Mouse (Mus musculus): Measurements from ENCODE around the gene Nt5c. TPM values are rescaled to one million over a fixed set of nuclear protein-coding genes. Genes with fewer than 3 reads are reported as not detected.

The Nt5c gene
- polyA plus RNA-seq, 1 experiment = 145 TPM

DNA sequence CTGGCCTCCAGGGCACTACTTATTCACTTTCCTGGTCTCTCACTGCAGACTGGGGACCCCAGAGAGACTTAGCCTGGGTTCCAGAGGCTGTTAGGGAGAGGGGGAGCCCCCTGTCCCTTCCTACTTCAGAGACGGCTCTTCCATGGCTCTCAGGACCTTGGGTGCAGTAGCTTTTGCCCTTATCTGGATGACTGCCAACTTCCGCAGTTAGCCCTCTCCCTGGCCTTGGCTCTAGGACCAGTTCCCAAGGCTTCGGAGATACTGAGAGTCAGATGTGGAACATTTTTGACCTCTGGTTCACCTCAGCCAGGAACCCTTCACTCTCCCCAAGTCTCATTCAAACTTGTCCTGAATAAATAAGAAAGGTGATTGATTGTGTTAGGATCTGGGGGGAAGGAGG, 44.8 kb downstream of the Nt5c start:
- Histone ChIP-seq H3K4me3 (ENCODE audit: control insufficient read depth, insufficient read depth, low read length) (no peak overlapping the region), H3K27me3 (ENCODE audit: control insufficient read depth, insufficient read depth, low read length) (no peaks in the 10 kb centered on the region), H3K27ac (ENCODE audit: control insufficient read depth, insufficient read depth, low read length) (no peak overlapping the region), H3K36me3 (ENCODE audit: control insufficient read depth, insufficient read depth, low read length) (no peaks in the 10 kb centered on the region), H3K4me1 (replicated peaks; ENCODE audit: control insufficient read depth, insufficient read depth, low read length) (peaks cover 44% of the 10 kb centered on the region)
- DNase-seq = no peak
- no peak for TF ChIP-seq CTCF (IDR thresholded peaks at IDR 0.05; ENCODE audit: borderline replicate concordance, control insufficient read depth, extremely low read depth, insufficient read depth, low read length, poor library complexity)
- WGBS = 94% methylated on average over 3 of the region's 3 CpGs

DNA sequence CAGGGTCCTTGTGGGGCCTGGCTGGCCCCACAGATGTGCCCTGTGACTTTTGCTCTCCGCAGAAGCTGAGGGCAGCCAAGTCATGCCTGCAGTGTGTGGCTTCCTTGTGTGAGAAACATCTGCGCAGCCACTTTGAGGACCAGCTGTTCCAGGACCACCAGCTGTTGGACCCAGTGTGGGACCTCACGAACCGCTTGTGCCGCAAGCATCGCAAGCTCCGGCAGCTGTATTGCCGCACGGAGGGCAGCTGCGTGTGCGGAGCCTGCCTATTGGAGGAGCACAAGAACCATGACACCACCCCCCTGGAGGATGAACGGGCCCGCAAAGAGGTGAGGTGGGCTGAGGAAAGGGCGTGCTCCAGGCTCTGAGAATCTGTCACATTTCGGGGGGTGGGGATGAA, 50.2 kb downstream of the Nt5c start:
- Histone ChIP-seq H3K27me3 (ENCODE audit: control insufficient read depth, insufficient read depth, low read length) (no peaks in the 10 kb centered on the region; the same call in 1 of the 2 replicates), H3K4me1 (replicated peaks; ENCODE audit: control insufficient read depth, insufficient read depth, low read length) (peaks cover 33% of the 10 kb centered on the region), H3K27ac (ENCODE audit: control insufficient read depth, insufficient read depth, low read length) (peak overlapping the region; percentile 30; the same call in 1 of the 2 replicates), H3K36me3 (ENCODE audit: control insufficient read depth, insufficient read depth, low read length) (no peaks in the 10 kb centered on the region), H3K4me3 (ENCODE audit: control insufficient read depth, insufficient read depth, low read length) (no peak overlapping the region)
- peak; percentile 51 for DNase-seq
- WGBS = 73% methylated on average over 15 of the region's 15 CpGs
- no peak for TF ChIP-seq POLR2A (IDR thresholded peaks at IDR 0.05; ENCODE audit: control insufficient read depth, extremely low read depth, insufficient read depth, low read length, poor library complexity)
- no peak for TF ChIP-seq CTCF (IDR thresholded peaks at IDR 0.05; ENCODE audit: borderline replicate concordance, control insufficient read depth, extremely low read depth, insufficient read depth, low read length, poor library complexity)

Other genes starting within 250 kb of the Nt5c start
- 6.5 and 7.1 TPM in 2 replicates for gene Grin2c, start 224.6 kb downstream of the Nt5c start, polyA plus RNA-seq (2012; rRNA removed)
- 31.8 and 36.3 TPM in 2 replicates for gene Fdxr, start 214.8 kb downstream of the Nt5c start, polyA plus RNA-seq (2012; rRNA removed)
- 1.6 and 2.1 TPM in 2 replicates for gene Fads6, start 194.2 kb downstream of the Nt5c start, polyA plus RNA-seq (2012; rRNA removed)
- 0.26 and 0.32 TPM in 2 replicates for gene Otop2, start 184.7 kb downstream of the Nt5c start, polyA plus RNA-seq (2012; rRNA removed)
- 0.05 and 0.11 TPM in 2 replicates for gene Ush1g, start 169.8 kb downstream of the Nt5c start, polyA plus RNA-seq (2012; rRNA removed)
- gene Otop3, start 157.1 kb downstream of the Nt5c start, polyA plus RNA-seq (2012; rRNA removed) = 0.06 and 0.12 TPM in 2 replicates
- 127 and 143 TPM in 2 replicates for gene Hid1, start 124.1 kb downstream of the Nt5c start, polyA plus RNA-seq (2012; rRNA removed)
- 14.3 and 15.1 TPM in 2 replicates for gene Cdr2l, start 109.9 kb downstream of the Nt5c start, polyA plus RNA-seq (2012; rRNA removed)
- gene Mrpl58, start 88.1 kb downstream of the Nt5c start, polyA plus RNA-seq (2012; rRNA removed) = 144 and 166 TPM in 2 replicates
- gene Atp5h, start 71.9 kb downstream of the Nt5c start, polyA plus RNA-seq (2012; rRNA removed) = 118 and 155 TPM in 2 replicates
- gene Kctd2, start 71.7 kb downstream of the Nt5c start, polyA plus RNA-seq (2012; rRNA removed) = 65.5 and 69.1 TPM in 2 replicates
- gene Trim80, start 51.3 kb downstream of the Nt5c start, polyA plus RNA-seq (2012; rRNA removed) = 0.79 and 0.80 TPM in 2 replicates
- gene Slc16a5, start 29.4 kb downstream of the Nt5c start, polyA plus RNA-seq (2012; rRNA removed) = 446 and 456 TPM in 2 replicates
- 86.1 and 91.3 TPM in 2 replicates for gene Armc7, start 16.2 kb downstream of the Nt5c start, polyA plus RNA-seq (2012; rRNA removed)
- gene Jpt1, start 22.5 kb upstream of the Nt5c start, polyA plus RNA-seq (2012; rRNA removed) = 654 and 686 TPM in 2 replicates
- 102 and 105 TPM in 2 replicates for gene Sumo2, start 44.4 kb upstream of the Nt5c start, polyA plus RNA-seq (2012; rRNA removed)
- gene Nup85, start 72.6 kb upstream of the Nt5c start, polyA plus RNA-seq (2012; rRNA removed) = 114 and 136 TPM in 2 replicates
- 24.5 and 25.0 TPM in 2 replicates for gene Mrps7, start 112.1 kb upstream of the Nt5c start, polyA plus RNA-seq (2012; rRNA removed)
- 102 and 106 TPM in 2 replicates for gene Gga3, start 112.2 kb upstream of the Nt5c start, polyA plus RNA-seq (2012; rRNA removed)
- 188 and 215 TPM in 2 replicates for gene Mif4gd, start 121.1 kb upstream of the Nt5c start, polyA plus RNA-seq (2012; rRNA removed)
- 98.5 and 98.6 TPM in 2 replicates for gene Slc25a19, start 136.4 kb upstream of the Nt5c start, polyA plus RNA-seq (2012; rRNA removed)
- 81.7 and 82.8 TPM in 2 replicates for gene Grb2, start 216.7 kb upstream of the Nt5c start, polyA plus RNA-seq (2012; rRNA removed)